Comparison of ENCODE assay signal across 26 mouse cellular contexts in the genomic region with DNA sequence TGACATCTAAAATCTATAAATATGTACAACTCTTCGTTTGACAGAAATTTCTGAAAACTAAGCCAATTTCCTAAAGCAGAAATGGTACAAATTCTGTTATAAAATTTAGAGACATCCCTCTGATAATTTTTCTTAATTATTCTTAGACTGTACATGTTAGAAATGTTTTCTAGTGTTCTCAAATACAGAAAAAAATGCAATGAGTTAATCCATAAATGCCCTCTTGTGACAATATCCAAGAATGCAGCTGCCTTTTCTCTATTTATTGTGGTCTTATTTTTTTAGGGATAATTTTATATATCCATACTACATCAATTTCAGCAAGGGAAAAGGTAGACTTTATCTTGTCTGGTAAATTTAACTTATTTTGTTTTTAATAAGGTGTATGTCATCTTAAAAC.
DNase-seq lines count a peak whose midpoint lies in the region; ATAC-seq and TF ChIP-seq lines count a peak whose summit lies in the region.
"Had no signal": no experiment of that assay in that cellular context is flagged by ENCODE, and none has a peak within 500 bp of the region (broad histone marks: within the 10 kb centered on the region; RNA-seq: fewer than 3 reads in every experiment).

No protein-coding gene starts in this region.

- peak; percentile 21 for DNase-seq in hindbrain, postnatal 0 days (ENCODE audit: low spot score)
- DNase-seq in left cerebral cortex, adult 11 months (ENCODE audit: low spot score) = peak; percentile 11
- DNase-seq in left cerebral cortex, adult 9 months (ENCODE audit: low spot score in 2 of 2) = no peak
- DNase-seq in midbrain, postnatal 0 days (ENCODE audit: low spot score) = peak; percentile 27
- no peak for DNase-seq in stomach, postnatal 0 days (ENCODE audit: low spot score)
- DNase-seq in urinary bladder, adult 2 months (ENCODE audit: low spot score) = no peak
- DNase-seq: adrenal gland, adult 8-10 months; cerebellum, adult 9-10 months; gastrocnemius, postnatal 25 days; heart, adult 18-20 months; heart, postnatal 10 days; kidney, adult 18-20 months; kidney, postnatal 10 days; liver, embryonic 13.5 days; lung, adult 2 months; lung, postnatal 36 days; right cerebral cortex, postnatal 14 days; thymus, postnatal 25 days had no signal

- no peak for ATAC-seq in hindbrain, postnatal 0 days
- ATAC-seq in hindbrain, embryonic 13.5 days (ENCODE audit: low FRiP score) = no peak
- no peak for ATAC-seq in midbrain, postnatal 0 days (ENCODE audit: low FRiP score)
- ATAC-seq in midbrain, embryonic 13.5 days = no peak
- ATAC-seq in stomach, postnatal 0 days (ENCODE audit: low FRiP score, low TSS enrichment) = no peak
- ATAC-seq: activated CD4-positive, CD25-positive, alpha-beta regulatory T cell, adult 4 months had no signal

- 76% methylated on average over 1 of the region's 1 CpGs for WGBS in hindbrain, postnatal 0 days
- 72% methylated on average over 1 of the region's 1 CpGs for WGBS in hindbrain, embryonic 13.5 days
- WGBS in midbrain, postnatal 0 days = 63% methylated on average over 1 of the region's 1 CpGs
- WGBS in midbrain, embryonic 13.5 days = 80% methylated on average over 1 of the region's 1 CpGs
- 63% methylated on average over 1 of the region's 1 CpGs for WGBS in stomach, postnatal 0 days

- H3K27me3 ChIP-seq in hindbrain, postnatal 0 days (ENCODE audit: insufficient read depth, low read length) = no peaks in the 10 kb centered on the region
- no peaks in the 10 kb centered on the region for H3K27me3 ChIP-seq in hindbrain, embryonic 13.5 days
- no peaks in the 10 kb centered on the region for H3K27me3 ChIP-seq in midbrain, postnatal 0 days (ENCODE audit: insufficient read depth, low read length)
- H3K27me3 ChIP-seq in midbrain, embryonic 13.5 days = no peaks in the 10 kb centered on the region
- H3K27me3 ChIP-seq in stomach, postnatal 0 days (ENCODE audit: control insufficient read depth, insufficient read depth, low read length) = no peaks in the 10 kb centered on the region
- H3K27me3 ChIP-seq: CH12.LX; heart, embryonic 12.5 days; liver, embryonic 13.5 days; megakaryocyte, embryonic 14.5 days had no signal

- H3K4me3 ChIP-seq in hindbrain, postnatal 0 days (ENCODE audit: low read length) = no peak overlapping the region
- no peak overlapping the region for H3K4me3 ChIP-seq in hindbrain, embryonic 13.5 days
- no peak overlapping the region for H3K4me3 ChIP-seq in midbrain, postnatal 0 days (ENCODE audit: low read depth, low read length)
- no peak overlapping the region for H3K4me3 ChIP-seq in midbrain, embryonic 13.5 days (replicated peaks)
- H3K4me3 ChIP-seq in stomach, postnatal 0 days (ENCODE audit: low read depth, low read length) = no peak overlapping the region
- H3K4me3 ChIP-seq: heart, embryonic 12.5 days; hindbrain, embryonic 10.5 days; liver, embryonic 13.5 days; megakaryocyte, embryonic 14.5 days had no signal

- no peaks in the 10 kb centered on the region for H3K36me3 ChIP-seq in hindbrain, postnatal 0 days (ENCODE audit: insufficient read depth, low read length)
- no peaks in the 10 kb centered on the region for H3K36me3 ChIP-seq in hindbrain, embryonic 13.5 days
- H3K36me3 ChIP-seq in midbrain, postnatal 0 days (ENCODE audit: insufficient read depth, low read length) = no peaks in the 10 kb centered on the region
- H3K36me3 ChIP-seq in midbrain, embryonic 13.5 days = no peaks in the 10 kb centered on the region
- H3K36me3 ChIP-seq in stomach, postnatal 0 days (ENCODE audit: control insufficient read depth, insufficient read depth, low read length) = no peaks in the 10 kb centered on the region
- H3K36me3 ChIP-seq: G1E; heart, embryonic 12.5 days; hindbrain, embryonic 10.5 days; liver, embryonic 13.5 days had no signal

- no peak overlapping the region for H3K27ac ChIP-seq in hindbrain, postnatal 0 days
- no peak overlapping the region for H3K27ac ChIP-seq in hindbrain, embryonic 13.5 days
- no peak overlapping the region for H3K27ac ChIP-seq in midbrain, postnatal 0 days (ENCODE audit: low read depth, low read length)
- H3K27ac ChIP-seq in midbrain, embryonic 13.5 days = no peak overlapping the region
- no peak overlapping the region for H3K27ac ChIP-seq in stomach, postnatal 0 days (replicated peaks)
- H3K27ac ChIP-seq: hindbrain, embryonic 10.5 days; liver, embryonic 13.5 days had no signal

- TF ChIP-seq EP300 in stomach, postnatal 0 days (optimal IDR thresholded peaks at IDR 0.05) = no peak

- no peaks in the 10 kb centered on the region for H3K4me1 ChIP-seq in hindbrain, postnatal 0 days (ENCODE audit: insufficient read depth, low read length)
- H3K4me1 ChIP-seq in hindbrain, embryonic 13.5 days (replicated peaks) = no peaks in the 10 kb centered on the region
- no peaks in the 10 kb centered on the region for H3K4me1 ChIP-seq in midbrain, postnatal 0 days (ENCODE audit: insufficient read depth, low read length)
- H3K4me1 ChIP-seq in midbrain, embryonic 13.5 days (replicated peaks) = no peaks in the 10 kb centered on the region
- H3K4me1 ChIP-seq in stomach, postnatal 0 days (replicated peaks; ENCODE audit: control insufficient read depth, insufficient read depth) = no peaks in the 10 kb centered on the region
- H3K4me1 ChIP-seq: heart, embryonic 12.5 days; hindbrain, embryonic 10.5 days; liver, embryonic 13.5 days; megakaryocyte, embryonic 14.5 days had no signal

- H3K4me2 ChIP-seq in hindbrain, postnatal 0 days (ENCODE audit: low read depth, low read length) = no peak overlapping the region
- H3K4me2 ChIP-seq in hindbrain, embryonic 13.5 days = no peak overlapping the region
- no peak overlapping the region for H3K4me2 ChIP-seq in midbrain, postnatal 0 days (ENCODE audit: low read depth, low read length, poor library complexity, severe bottlenecking)
- H3K4me2 ChIP-seq in midbrain, embryonic 13.5 days (replicated peaks) = no peak overlapping the region
- H3K4me2 ChIP-seq in stomach, postnatal 0 days (replicated peaks; ENCODE audit: low read depth) = no peak overlapping the region
- H3K4me2 ChIP-seq: heart, embryonic 12.5 days; liver, embryonic 13.5 days had no signal

- no peak overlapping the region for H3K9ac ChIP-seq in hindbrain, postnatal 0 days (replicated peaks; ENCODE audit: low read length)
- H3K9ac ChIP-seq in hindbrain, embryonic 13.5 days = no peak overlapping the region
- no peak overlapping the region for H3K9ac ChIP-seq in midbrain, postnatal 0 days (replicated peaks; ENCODE audit: low read length, poor library complexity, severe bottlenecking)
- no peak overlapping the region for H3K9ac ChIP-seq in midbrain, embryonic 13.5 days (replicated peaks)
- H3K9ac ChIP-seq in stomach, postnatal 0 days (ENCODE audit: low read length) = no peak overlapping the region
- H3K9ac ChIP-seq: heart, embryonic 12.5 days; liver, embryonic 13.5 days had no signal

- peak; percentile 47 for TF ChIP-seq CTCF in hindbrain, postnatal 0 days (IDR thresholded peaks at IDR 0.05; ENCODE audit: low read depth)
- peak; percentile 63 for TF ChIP-seq CTCF in midbrain, postnatal 0 days (IDR thresholded peaks at IDR 0.05)
- 0 out of 2 replicates have a peak, but pooled peaks have one; percentile 23 for TF ChIP-seq CTCF in stomach, postnatal 0 days (IDR thresholded peaks at IDR 0.05; ENCODE audit: low read depth)

- H3K9me3 ChIP-seq in hindbrain, postnatal 0 days (ENCODE audit: low read length) = no peaks in the 10 kb centered on the region
- H3K9me3 ChIP-seq in hindbrain, embryonic 13.5 days = no peaks in the 10 kb centered on the region
- H3K9me3 ChIP-seq in midbrain, postnatal 0 days (ENCODE audit: low read length) = no peaks in the 10 kb centered on the region
- no peaks in the 10 kb centered on the region; the same call in 1 of the 2 replicates for H3K9me3 ChIP-seq in midbrain, embryonic 13.5 days
- no peaks in the 10 kb centered on the region for H3K9me3 ChIP-seq in stomach, postnatal 0 days (ENCODE audit: control insufficient read depth, low read length)
- H3K9me3 ChIP-seq: G1E; heart, embryonic 12.5 days; hindbrain, embryonic 10.5 days; liver, embryonic 13.5 days; megakaryocyte, embryonic 14.5 days had no signal

Comparison
In these comparisons a context has a peak if more than half of its experiments do, and no peak if none do; other contexts are left out.
1. DNase-seq: peak in hindbrain, postnatal 0 days (single experiment), left cerebral cortex, adult 11 months (single experiment) and midbrain, postnatal 0 days (single experiment); none in left cerebral cortex, adult 9 months (0 of 2), stomach, postnatal 0 days (single experiment) and urinary bladder, adult 2 months (single experiment).
2. Peak in every context shown above with its lines, with median percentiles within 50 percentile points of each other: CTCF ChIP-seq.